Mouse (Mus musculus) hindbrain, embryonic 14.5 days (tissue): ENCODE data around the gene Zbtb45. TPM values are rescaled to one million over a fixed set of nuclear protein-coding genes. Genes with fewer than 3 reads are reported as not detected.

Experiments
- ATAC-seq: fragments of 200-750 bp; cut with Nextera tagmentation; 2 replicates; pipeline ENCODE4 v1.8.0; 2017; ENCODE audit warnings: moderate number of reproducible peaks, mild to moderate bottlenecking, moderate TSS enrichment, moderate library complexity; ENCODE audit not compliant: low FRiP score
- DNase-seq: peaks from one replicate; pipeline ENCODE4 v3.0.0-alpha.2; 2015; ENCODE audit warnings: low spot score
- H3K27ac ChIP-seq: fragments of 300-500 bp; sonication (generic); 2 replicates; pipeline ENCODE4 v1.5.1; 2014; ENCODE audit warnings: mild to moderate bottlenecking, moderate library complexity
- H3K27me3 ChIP-seq: fragments of 300-500 bp; sonication (generic); 2 replicates; pipeline ENCODE4 v1.6.1; 2014; ENCODE audit warnings: mild to moderate bottlenecking, low read length, mixed read lengths; ENCODE audit not compliant: control insufficient read depth, insufficient read depth
- H3K36me3 ChIP-seq: fragments of 300-500 bp; sonication (generic); replicated peaks from 2 replicates; pipeline ENCODE4 v1.6.1; 2014; ENCODE audit not compliant: control insufficient read depth, insufficient read depth
- H3K4me1 ChIP-seq: fragments of 300-500 bp; sonication (generic); replicated peaks from 2 replicates; pipeline ENCODE4 v1.6.1; 2014; ENCODE audit warnings: antibody characterized with exemption, low read length, mixed read lengths; ENCODE audit not compliant: control insufficient read depth, insufficient read depth
- H3K4me2 ChIP-seq: fragments of 300-500 bp; sonication (generic); replicated peaks from 2 replicates; pipeline ENCODE4 v1.6.1; 2014; ENCODE audit warnings: mild to moderate bottlenecking, moderate library complexity
- H3K4me3 ChIP-seq: fragments of 300-500 bp; sonication (generic); replicated peaks from 2 replicates; pipeline ENCODE4 v1.5.1; 2014; ENCODE audit warnings: mild to moderate bottlenecking, low read length
- H3K9ac ChIP-seq: fragments of 300-500 bp; sonication (generic); 2 replicates; pipeline ENCODE4 v1.6.1; 2014
- H3K9me3 ChIP-seq: fragments of 300-500 bp; sonication (generic); 2 replicates; pipeline ENCODE4 v1.6.1; 2016; ENCODE audit warnings: low read length; ENCODE audit not compliant: control insufficient read depth
- WGBS: fragments of 180-500 bp; shearing (Covaris S2); extraction: QIAGEN DNeasy Blood & Tissue Kit; methylation state at CpG from one replicate; pipeline ENCODE4 v1.1.7; 2014; 5-methylcytosine and 5-hydroxymethylcytosine counted together
- polyA plus RNA-seq: library from polyadenylated mRNA; unstranded; fragments of >200 nt; fragmentation: Nextera tagmentation; extraction: Ambion mirVana; gene quantifications from 2 replicates; pipeline ENCODE4 v1.2.1, GENCODE M21; 2014

Gene Zbtb45
- 37.9 and 40.8 TPM in 2 replicates for polyA plus RNA-seq

DNA sequence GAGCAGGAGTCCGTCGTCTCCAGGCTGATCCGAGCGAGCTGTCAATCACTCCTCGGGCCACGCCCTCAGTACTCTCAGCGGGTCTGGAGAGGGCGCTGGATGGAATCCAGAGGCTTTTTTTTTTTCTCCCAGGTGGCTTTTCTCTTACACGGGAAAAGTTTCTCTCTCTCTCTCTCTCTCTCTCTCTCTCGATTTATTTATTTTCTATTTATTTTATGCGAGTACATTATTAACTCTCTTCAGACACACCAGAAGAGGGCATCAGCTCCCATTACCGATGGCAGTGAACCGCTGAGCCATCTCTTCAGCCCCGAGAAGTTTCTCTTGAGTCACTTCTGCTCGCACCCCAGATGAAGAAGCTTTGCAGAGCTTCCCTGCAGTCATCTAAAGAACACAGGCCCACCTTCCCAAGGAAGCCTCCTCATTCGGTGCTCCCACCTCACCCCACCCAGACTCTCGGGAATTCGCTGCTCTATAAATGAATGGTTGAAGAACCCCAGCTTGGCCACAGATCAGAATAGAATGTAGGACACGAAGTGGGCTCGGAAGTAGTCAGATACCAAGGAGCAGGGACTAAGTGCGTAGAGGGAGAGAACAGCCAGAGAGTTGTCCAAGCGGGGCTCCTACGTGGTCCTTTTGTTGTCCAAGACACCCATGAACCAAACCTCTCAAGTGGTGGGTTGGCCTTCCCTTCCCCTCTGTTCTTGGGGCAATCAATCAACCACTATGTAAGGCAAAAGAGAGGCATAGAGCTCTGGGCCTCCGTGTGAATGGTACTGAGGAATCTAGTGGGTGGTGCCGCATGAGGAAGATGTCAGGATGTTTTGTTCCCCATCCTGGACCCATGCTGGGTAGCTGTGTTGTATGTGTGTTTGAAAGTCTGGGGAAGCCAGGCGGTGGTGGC is at the start of gene Zbtb45:
Gene Zbtb45, minus strand, starts transcription at position 30 of the 904 bp plus-strand sequence.
- ATAC-seq = no peak
- H3K27me3 ChIP-seq = no peaks in the 10 kb centered on the region
- H3K36me3 ChIP-seq = peaks cover 18% of the 10 kb centered on the region
- H3K4me1 ChIP-seq = peaks cover 15% of the 10 kb centered on the region
- no peaks in the 10 kb centered on the region for H3K9me3 ChIP-seq
- WGBS = 6% methylated on average over 26 of the region's 26 CpGs
- peak within 1 kb of the TSS; percentile 60 for H3K4me2 ChIP-seq
- no peak for DNase-seq
- peak within 1 kb of the TSS; percentile 58 for H3K4me3 ChIP-seq
- H3K9ac ChIP-seq = peak within 1 kb of the TSS; percentile 80
- H3K27ac ChIP-seq = peak within 1 kb of the TSS; percentile 93

DNA sequence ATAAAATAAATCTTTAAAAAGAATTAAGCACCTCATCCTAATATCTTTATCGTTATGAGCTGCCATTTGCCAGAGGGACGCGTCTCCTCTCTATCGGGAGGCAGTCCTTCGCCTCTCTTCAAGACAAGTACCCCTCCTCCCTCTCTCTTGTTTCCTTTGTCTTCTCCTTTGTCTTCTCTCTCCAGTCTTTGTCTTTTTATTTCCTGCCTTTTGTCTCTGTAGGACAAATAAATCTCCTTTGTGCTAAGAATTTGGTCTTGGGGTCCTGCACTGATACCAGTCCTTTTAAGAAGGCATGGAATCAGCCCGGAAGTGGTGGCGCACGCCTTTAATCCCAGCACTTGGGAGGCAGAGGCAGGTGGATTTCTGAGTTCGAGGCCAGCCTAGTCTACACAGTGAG is 49.7 kb upstream of the Zbtb45 start:
- 86% methylated on average over 9 of the region's 9 CpGs for WGBS
- ATAC-seq = no peak
- H3K4me1 ChIP-seq = no peaks in the 10 kb centered on the region
- H3K4me3 ChIP-seq = no peak overlapping the region
- no peak for DNase-seq
- no peaks in the 10 kb centered on the region for H3K27me3 ChIP-seq
- no peak overlapping the region for H3K4me2 ChIP-seq
- H3K9me3 ChIP-seq = no peaks in the 10 kb centered on the region
- no peaks in the 10 kb centered on the region for H3K36me3 ChIP-seq
- no peak overlapping the region for H3K9ac ChIP-seq
- no peak overlapping the region for H3K27ac ChIP-seq

DNA sequence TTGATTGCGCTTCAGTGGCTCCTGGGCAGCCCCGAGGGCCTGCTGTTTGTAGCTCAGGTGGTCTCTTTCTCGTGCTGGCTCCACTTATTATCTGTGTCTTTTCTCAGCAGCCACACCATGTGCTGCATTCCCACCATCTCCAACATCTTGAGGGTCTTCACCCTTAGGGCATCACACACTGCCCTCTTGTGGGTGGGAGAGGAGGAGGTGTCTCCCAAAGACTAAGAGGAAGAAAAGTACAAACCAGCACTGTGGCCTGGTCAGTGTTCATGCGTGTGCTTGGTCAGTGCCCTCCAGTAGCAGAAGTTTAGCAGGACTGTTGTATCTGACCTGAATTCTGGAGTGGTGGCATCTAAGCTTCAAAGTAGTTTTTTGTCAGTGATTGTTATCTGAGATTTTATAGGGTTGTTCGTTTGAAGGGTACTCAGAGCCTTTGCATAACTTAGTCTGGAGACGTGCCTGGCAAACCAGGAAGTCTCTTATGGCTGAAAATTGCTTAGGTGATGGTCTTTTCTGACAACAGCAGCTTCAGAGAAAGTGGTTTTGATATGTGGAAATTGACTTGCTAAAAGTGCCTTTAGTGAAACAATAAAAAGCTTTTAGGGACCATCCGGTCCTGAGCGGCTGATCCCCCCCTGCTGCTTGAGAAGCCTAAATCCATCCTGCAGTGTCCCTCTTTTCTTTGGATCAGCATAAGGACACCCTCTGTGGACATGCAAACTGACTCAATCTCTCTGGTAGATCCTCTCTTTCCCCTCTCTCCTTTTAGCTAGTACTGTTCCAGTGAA is 47.3 kb upstream of the Zbtb45 start:
- no peak overlapping the region for H3K27ac ChIP-seq
- ATAC-seq (no peak), DNase-seq (no peak)
- H3K9me3 ChIP-seq = no peaks in the 10 kb centered on the region
- WGBS = 59% methylated on average over 8 of the region's 8 CpGs
- H3K27me3 ChIP-seq = no peaks in the 10 kb centered on the region
- H3K4me1 ChIP-seq = peaks cover 5% of the 10 kb centered on the region; the same call in 1 of the 2 replicates
- H3K9ac ChIP-seq = no peak overlapping the region
- H3K4me3 ChIP-seq = no peak overlapping the region
- H3K4me2 ChIP-seq = no peak overlapping the region
- no peaks in the 10 kb centered on the region for H3K36me3 ChIP-seq

DNA sequence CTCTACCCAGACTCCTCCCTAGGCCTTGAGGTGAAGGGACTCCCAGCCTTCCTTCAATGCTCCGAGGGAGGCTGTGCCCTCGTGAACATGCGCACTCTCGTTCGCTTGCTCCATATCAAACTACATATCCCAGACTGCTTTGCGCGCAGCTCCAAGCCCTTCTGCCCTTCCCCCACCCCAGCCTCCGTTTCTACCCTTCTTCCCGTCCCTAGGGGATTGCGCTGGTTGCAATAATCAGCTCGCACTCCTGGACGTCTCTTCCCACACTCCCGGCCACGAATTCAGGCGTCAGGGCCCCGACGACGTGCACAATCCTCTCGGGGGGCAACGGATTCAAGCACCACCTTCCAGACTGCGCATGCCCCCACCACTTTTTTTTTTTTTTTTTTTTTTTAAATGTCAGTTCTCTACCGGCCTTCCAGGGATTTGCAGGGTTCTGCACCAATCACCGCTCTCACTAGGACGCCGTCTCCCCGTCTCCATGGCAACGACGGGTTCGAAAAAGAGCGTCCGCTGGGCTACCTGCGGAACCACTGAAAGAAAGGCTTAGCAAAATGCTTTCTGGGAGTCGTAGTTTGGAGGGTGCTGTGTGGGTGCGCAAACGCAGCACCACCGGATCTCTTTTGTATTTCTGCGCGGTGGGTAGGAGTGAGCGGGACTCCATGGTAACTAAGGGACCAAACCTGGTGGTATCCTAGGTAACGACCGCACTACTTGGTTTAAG is 44.6 kb upstream of the Zbtb45 start, which contains the start of gene Mzf1:
Gene Mzf1, minus strand, starts transcription at position 478 of the 724 bp plus-strand sequence.
- H3K4me2 ChIP-seq = peak within 1 kb of the TSS; percentile 56
- H3K27me3 ChIP-seq = no peaks in the 10 kb centered on the region
- WGBS = under 1% methylated on average over 41 of the region's 41 CpGs
- H3K27ac ChIP-seq = peak within 1 kb of the TSS; percentile 96
- no peaks in the 10 kb centered on the region for H3K9me3 ChIP-seq
- ATAC-seq (peak; percentile 97), DNase-seq (peak; percentile 99)
- no peaks in the 10 kb centered on the region for H3K36me3 ChIP-seq
- peak within 1 kb of the TSS; percentile 65 for H3K9ac ChIP-seq
- peaks cover 5% of the 10 kb centered on the region; the same call in 1 of the 2 replicates for H3K4me1 ChIP-seq
- peak within 1 kb of the TSS; percentile 49 for H3K4me3 ChIP-seq

DNA sequence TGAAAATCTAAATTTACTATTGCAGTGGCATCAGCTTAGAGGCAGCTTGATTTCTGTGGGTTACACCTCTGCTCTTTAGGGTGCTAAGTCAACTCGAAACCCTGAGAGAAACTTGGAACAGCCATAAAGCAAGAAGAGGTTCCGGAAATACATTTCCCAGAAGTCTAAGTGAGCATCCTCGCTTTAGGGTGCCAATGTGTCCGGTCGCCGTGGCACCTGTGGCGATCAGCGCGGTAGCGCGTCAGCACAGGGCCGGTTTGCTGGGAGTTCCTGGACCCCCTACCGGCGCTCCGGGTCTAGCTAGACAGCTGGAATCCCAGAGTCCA is 44.1 kb upstream of the Zbtb45 start:
- no peaks in the 10 kb centered on the region for H3K27me3 ChIP-seq
- no peaks in the 10 kb centered on the region for H3K9me3 ChIP-seq
- no peaks in the 10 kb centered on the region for H3K36me3 ChIP-seq
- H3K4me2 ChIP-seq = peak overlapping the region; percentile 56
- H3K4me3 ChIP-seq = peak overlapping the region; percentile 49
- DNase-seq (no peak), ATAC-seq (no peak)
- 2% methylated on average over 15 of the region's 15 CpGs for WGBS
- H3K27ac ChIP-seq = peak overlapping the region; percentile 96
- H3K4me1 ChIP-seq = peaks cover 5% of the 10 kb centered on the region; the same call in 1 of the 2 replicates
- H3K9ac ChIP-seq = peak overlapping the region; percentile 65

DNA sequence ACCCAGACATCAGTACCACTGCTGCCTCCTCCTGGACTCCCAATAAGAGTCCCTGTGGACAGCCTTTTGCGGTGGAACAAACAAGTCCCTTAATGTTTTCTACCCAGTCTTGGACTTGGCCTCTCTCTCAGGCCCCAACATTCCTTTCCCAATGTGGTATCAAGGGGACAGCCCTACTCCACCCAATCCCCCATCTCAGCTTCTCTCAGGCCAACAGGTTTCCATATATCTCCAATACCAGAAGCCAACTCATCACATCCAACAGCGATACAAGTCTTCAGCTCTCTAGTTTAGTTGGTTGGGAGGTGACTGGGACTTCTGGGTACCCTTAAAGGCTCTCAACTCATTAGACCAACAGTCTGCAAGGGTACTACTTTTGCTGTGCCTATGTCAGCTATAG is 43.7 kb upstream of the Zbtb45 start:
- Histone ChIP-seq H3K36me3 (no peaks in the 10 kb centered on the region), H3K9ac (peak overlapping the region; percentile 65; the same call in 1 of the 2 replicates), H3K9me3 (no peaks in the 10 kb centered on the region), H3K4me3 (peak overlapping the region; percentile 49), H3K27me3 (no peaks in the 10 kb centered on the region), H3K27ac (no peak overlapping the region), H3K4me1 (peaks cover 5% of the 10 kb centered on the region; the same call in 1 of the 2 replicates), H3K4me2 (peak overlapping the region; percentile 56)
- WGBS = 89% methylated on average over 2 of the region's 2 CpGs
- DNase-seq (no peak), ATAC-seq (no peak)

DNA sequence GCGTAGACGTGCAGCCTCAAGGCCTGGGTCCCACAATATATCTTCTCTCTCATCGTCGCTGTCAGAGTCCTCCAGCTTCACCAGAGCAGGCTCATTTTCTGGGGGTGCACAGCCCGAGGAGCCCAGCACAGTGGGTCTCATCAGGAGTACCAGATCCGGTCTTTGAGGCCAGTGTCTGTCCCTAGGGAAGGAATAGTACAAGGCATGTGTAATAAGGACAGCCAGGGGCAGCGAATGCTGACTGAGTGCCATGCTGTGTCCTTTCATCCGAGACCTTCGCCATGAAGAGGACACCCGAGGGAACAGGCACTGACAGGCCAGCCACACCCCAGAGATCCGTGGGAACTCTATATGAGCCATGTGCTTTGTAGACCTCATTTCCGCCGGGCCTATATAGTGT is 43.2 kb upstream of the Zbtb45 start:
- no peaks in the 10 kb centered on the region for H3K27me3 ChIP-seq
- H3K36me3 ChIP-seq = no peaks in the 10 kb centered on the region
- 91% methylated on average over 13 of the region's 13 CpGs for WGBS
- H3K4me2 ChIP-seq = no peak overlapping the region
- no peaks in the 10 kb centered on the region for H3K9me3 ChIP-seq
- H3K27ac ChIP-seq = no peak overlapping the region
- H3K9ac ChIP-seq = no peak overlapping the region
- no peak for DNase-seq
- H3K4me3 ChIP-seq = no peak overlapping the region
- ATAC-seq = no peak
- peaks cover 5% of the 10 kb centered on the region; the same call in 1 of the 2 replicates for H3K4me1 ChIP-seq

DNA sequence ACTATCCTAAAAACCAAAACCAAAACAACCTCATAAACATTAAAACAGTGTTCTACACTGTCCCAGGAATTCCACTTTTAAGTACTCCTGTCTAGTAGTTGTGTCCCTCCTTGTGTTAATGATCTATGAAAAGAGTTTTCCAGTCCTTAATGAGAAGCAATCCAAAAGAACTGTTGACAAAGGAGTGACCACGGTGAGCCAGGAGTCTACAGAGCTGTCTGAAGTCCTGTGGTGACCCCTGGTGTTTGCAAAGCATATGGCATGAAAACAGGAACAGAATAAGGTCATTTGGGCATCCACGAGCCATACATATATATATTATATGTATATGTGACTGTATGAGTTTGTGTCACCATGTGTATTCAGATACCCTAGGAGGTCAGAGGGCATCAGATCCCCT is 36.2 kb upstream of the Zbtb45 start:
- Histone ChIP-seq H3K9ac (no peak overlapping the region), H3K36me3 (no peaks in the 10 kb centered on the region), H3K4me1 (peaks cover 8% of the 10 kb centered on the region), H3K9me3 (no peaks in the 10 kb centered on the region), H3K27me3 (peaks cover 43% of the 10 kb centered on the region), H3K4me3 (no peak overlapping the region), H3K4me2 (no peak overlapping the region), H3K27ac (no peak overlapping the region)
- WGBS = 6% methylated on average over 2 of the region's 2 CpGs
- DNase-seq (peak; percentile 74), ATAC-seq (peak; percentile 32; the same call in 1 of the 2 replicates)
